Mouse (Mus musculus) Patski (cell line): Measurements from ENCODE around the gene Car14. TPM values are rescaled to one million over a fixed set of nuclear protein-coding genes. Genes with fewer than 3 reads are reported as not detected.

Source experiments
- ATAC-seq: fragments of 100-300 bp; one replicate; pipeline ENCODE4 v1.8.0; 2021
- CTCF ChIA-PET: fragments of 350-600 bp; sonication (Branson Sonifier 250); formaldehyde crosslinking; loops from one replicate; lab custom pipeline; 2022; ENCODE audit warnings: inconsistent platforms; lab: Charles Lee
- POLR2A ChIA-PET: fragments of 350-600 bp; sonication (Branson Sonifier 250); formaldehyde crosslinking; loops from one replicate; lab custom pipeline; 2022; ENCODE audit warnings: antibody characterized with exemption, inconsistent platforms; lab: Charles Lee
- DNase-seq: peaks from one replicate; pipeline ENCODE4 v3.0.0-alpha.2; 2011; ENCODE audit warnings: low read depth, low spot score
- H3K27me3 ChIP-seq: fragments of 371-371 bp; one replicate; pipeline ENCODE4 v1.5.1; 2021
- CTCF ChIP-seq: fragments of 100-300 bp; IDR thresholded peaks from one replicate; pipeline ENCODE4 v1.5.1; 2021
- in situ Hi-C: fragments of 300-500 bp; cut with MboI; formaldehyde crosslinking; loops from 3 replicates; pipeline ENCODE4 v1.11.1; 2018; ENCODE audit warnings: low pct_unique_long_range_greater_than_20kb, mixed read lengths
- polyA plus RNA-seq: library from polyadenylated mRNA; unstranded; gene quantifications from one replicate; pipeline ENCODE4 v1.2.3, GENCODE M21; 2021

Gene Car14
- polyA plus RNA-seq, 1 experiment from 2014 or later: 1.2 TPM

GRCm38 (mm10) chr3:95850611-95851010, 53.9 kb downstream of the Car14 start:
- CTCF ChIA-PET: interaction anchor here (1.0 kb wide), 1 partner anchor 116 kb away, joined by 4 read pairs; no protein-coding TSS in a partner anchor
- DNase-seq (no peak), ATAC-seq (no peak)
- in situ Hi-C loops: no loop called here
- TF ChIP-seq CTCF: no peak
- POLR2A ChIA-PET: interaction anchor here (0.7 to 0.8 kb wide), 2 partner anchors 17 to 23 kb away, joined by 3 read pairs; no protein-coding TSS in a partner anchor
- no peaks in the 10 kb centered on the region for H3K27me3 ChIP-seq

Other genes with a start within 250 kb of the Car14 start
- 169 TPM for gene Mcl1, start 245.9 kb downstream of the Car14 start, polyA plus RNA-seq
- gene Adamtsl4, start 216.8 kb downstream of the Car14 start, polyA plus RNA-seq: 39.5 TPM
- gene Ecm1, start 165.1 kb downstream of the Car14 start, polyA plus RNA-seq: 64.9 TPM
- 58.1 TPM for gene Tars2, start 144.5 kb downstream of the Car14 start, polyA plus RNA-seq
- 35.3 TPM for gene Rprd2, start 85.8 kb downstream of the Car14 start, polyA plus RNA-seq
- 48.9 TPM for gene Prpf3, start 48.8 kb downstream of the Car14 start, polyA plus RNA-seq
- 354 TPM for gene Mrps21, start 33.2 kb downstream of the Car14 start, polyA plus RNA-seq
- gene Ciart, start 22.4 kb downstream of the Car14 start, polyA plus RNA-seq: 6.8 TPM
- 0.67 TPM for gene BC028528, start 12.7 kb downstream of the Car14 start, polyA plus RNA-seq
- 297 TPM for gene Aph1a, start 10.7 kb downstream of the Car14 start, polyA plus RNA-seq
- gene Anp32e, start 24.6 kb upstream of the Car14 start, polyA plus RNA-seq: 224 TPM
- 118 TPM for gene Plekho1, start 91.3 kb upstream of the Car14 start, polyA plus RNA-seq
- gene Vps45, start 153.8 kb upstream of the Car14 start, polyA plus RNA-seq: 36.2 TPM
- 45.3 TPM for gene Otud7b, start 199.8 kb upstream of the Car14 start, polyA plus RNA-seq